Mouse (Mus musculus): Measurements from ENCODE around the gene Lgi1. TPM values are rescaled to one million over a fixed set of nuclear protein-coding genes. Genes with fewer than 3 reads are reported as not detected.

Gene Lgi1
- total RNA-seq, 2 experiments from 2014 or later, result 2.0 to 2.6 TPM

DNA sequence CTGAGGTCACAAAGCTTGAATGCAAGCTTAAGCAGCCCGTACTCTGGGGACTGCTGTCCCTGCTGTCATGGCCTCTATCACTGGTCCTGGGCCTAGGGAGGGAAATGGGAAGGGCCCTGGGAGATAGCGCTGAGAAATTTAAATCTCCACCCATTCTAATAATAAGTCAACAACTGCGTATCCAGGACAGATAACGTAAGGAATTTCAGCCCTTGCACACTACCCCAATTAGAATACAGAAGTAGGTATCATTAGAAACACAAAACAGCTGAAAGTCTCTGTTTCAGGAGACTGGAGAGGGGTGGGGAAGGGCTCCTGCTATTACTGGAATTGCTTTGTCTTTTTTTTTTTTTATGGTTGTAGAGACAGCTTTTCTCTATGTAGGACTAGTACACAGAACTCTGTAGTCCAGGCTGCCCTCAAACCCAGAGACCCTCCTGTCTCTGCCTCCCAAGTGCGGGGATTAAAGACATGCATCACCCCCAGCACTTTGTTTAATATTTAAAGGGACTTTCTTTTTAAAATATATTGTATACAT, 56.4 kb downstream of the Lgi1 start:
- no peak for DNase-seq
- intact Hi-C loops (cut with DNase I; ENCODE audit: low total_unique reads), result loop anchor here (10.0 kb wide), 1 partner anchor 66 kb away; no protein-coding TSS in a partner anchor

GRCm38 (mm10) chr19:38323726-38324125, 59.4 kb downstream of the Lgi1 start:
- DNase-seq, result no peak
- intact Hi-C loops (cut with DNase I; ENCODE audit: low total_unique reads), result loop anchor here (10.0 kb wide), 1 partner anchor 69 kb away; no protein-coding TSS in a partner anchor

- intact Hi-C loops (cut with DNase I; ENCODE audit: low total_unique reads), result loop anchor here (10.0 kb wide), 1 partner anchor 70 kb away; no protein-coding TSS in a partner anchor
- no peak for DNase-seq
These were observed 60.1 kb downstream of the Lgi1 start for GRCm38 (mm10) chr19:38324147-38325028.

GRCm38 (mm10) chr19:38325029-38325398, 60.7 kb downstream of the Lgi1 start:
- no peak for DNase-seq
- intact Hi-C loops (cut with DNase I; ENCODE audit: low total_unique reads), result loop anchor here (10.0 kb wide), 1 partner anchor 70 kb away; no protein-coding TSS in a partner anchor

- no peak for DNase-seq
- intact Hi-C loops (cut with DNase I; ENCODE audit: low total_unique reads), result loop anchor here (10.0 kb wide), 1 partner anchor 71 kb away; no protein-coding TSS in a partner anchor
These were observed 61.5 kb downstream of the Lgi1 start for GRCm38 (mm10) chr19:38325854-38326253.

DNA sequence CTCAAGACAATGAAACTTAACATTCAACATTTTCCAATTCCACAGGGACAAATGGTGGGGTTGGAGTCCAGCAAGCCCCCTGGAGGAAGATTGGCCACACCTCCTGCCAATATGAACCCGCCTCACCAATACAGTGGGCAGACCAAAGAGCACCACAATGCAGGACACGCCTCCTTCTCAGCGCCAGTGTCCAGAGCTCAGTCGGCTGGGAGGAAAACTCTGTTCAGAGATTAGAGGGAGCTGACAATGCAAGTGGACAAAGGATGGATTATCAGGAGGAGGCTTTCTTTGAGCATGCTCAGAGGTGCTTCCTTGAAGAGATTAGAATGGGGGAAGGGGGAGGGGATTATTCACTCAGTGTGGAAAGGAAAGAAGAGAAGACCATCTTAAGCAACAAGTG, 62.7 kb downstream of the Lgi1 start:
- intact Hi-C loops (cut with DNase I; ENCODE audit: low total_unique reads), result loop anchor here (10.0 kb wide), 1 partner anchor 72 kb away; no protein-coding TSS in a partner anchor
- no peak for DNase-seq

DNA sequence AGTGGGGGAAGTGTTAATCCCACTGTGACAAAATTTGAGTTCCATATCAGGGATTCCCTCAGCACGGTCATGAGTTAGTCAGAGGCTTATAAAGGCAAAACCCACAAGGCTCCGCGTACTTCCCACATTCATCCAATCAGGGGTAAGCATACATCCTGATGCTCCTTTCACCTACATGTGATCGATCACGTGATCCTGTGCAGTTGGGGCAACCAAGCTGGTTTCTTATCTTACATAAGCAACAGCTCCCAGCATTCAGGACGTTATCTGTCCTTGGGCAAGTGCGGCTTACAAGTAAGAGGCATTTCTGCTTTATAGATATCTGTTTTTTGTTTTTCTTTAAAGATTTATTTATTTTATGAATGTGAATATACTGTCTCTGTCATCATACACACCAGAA, 63.7 kb downstream of the Lgi1 start:
- intact Hi-C loops (cut with DNase I; ENCODE audit: low total_unique reads), result loop anchor here (10.0 kb wide), 1 partner anchor 73 kb away; no protein-coding TSS in a partner anchor
- DNase-seq, result no peak

DNA sequence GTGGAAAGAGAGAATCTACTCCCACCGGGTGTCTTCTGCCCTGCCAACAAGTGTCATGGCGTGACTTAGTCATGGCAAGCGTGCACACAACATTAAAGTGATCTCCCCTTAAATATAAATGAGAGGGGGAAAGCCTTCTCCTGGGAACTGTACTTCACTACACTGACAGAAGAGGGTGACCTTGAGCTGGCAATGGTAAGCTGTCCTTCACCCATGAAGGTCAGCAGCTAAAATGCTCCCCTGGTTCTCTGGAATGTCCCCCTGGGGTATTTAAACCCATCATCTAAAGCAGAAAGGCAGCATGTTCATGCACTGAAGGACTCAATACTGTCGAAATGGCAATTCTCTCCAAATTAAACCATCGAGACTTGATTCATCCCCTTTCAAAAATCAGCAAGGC, 64.9 kb downstream of the Lgi1 start:
- DNase-seq, result no peak

GRCm38 (mm10) chr19:38331072-38331471, 66.7 kb downstream of the Lgi1 start:
- intact Hi-C loops (cut with DNase I; ENCODE audit: low total_unique reads), result no loop called here
- DNase-seq, result no peak

More for the DNA sequence above, 64.9 kb downstream of the Lgi1 start:
- intact Hi-C loops (cut with DNase I; ENCODE audit: low total_unique reads), result loop anchor here (10.0 kb wide), 1 partner anchor 74 kb away; no protein-coding TSS in a partner anchor

- intact Hi-C loops (cut with DNase I; ENCODE audit: low total_unique reads), result no loop called here
- no peak for DNase-seq
These were observed 67.9 kb downstream of the Lgi1 start for GRCm38 (mm10) chr19:38332245-38332644.

- intact Hi-C loops (cut with DNase I; ENCODE audit: low total_unique reads), result no loop called here
- no peak for DNase-seq
These were observed 68.5 kb downstream of the Lgi1 start for GRCm38 (mm10) chr19:38332820-38333219.

GRCm38 (mm10) chr19:38336553-38336952, 72.2 kb downstream of the Lgi1 start:
- intact Hi-C loops (cut with DNase I; ENCODE audit: low total_unique reads), result no loop called here
- no peak for DNase-seq

- intact Hi-C loops (cut with DNase I; ENCODE audit: low total_unique reads), result no loop called here
- no peak for DNase-seq
These were observed 73.0 kb downstream of the Lgi1 start for GRCm38 (mm10) chr19:38337332-38337731.

DNA sequence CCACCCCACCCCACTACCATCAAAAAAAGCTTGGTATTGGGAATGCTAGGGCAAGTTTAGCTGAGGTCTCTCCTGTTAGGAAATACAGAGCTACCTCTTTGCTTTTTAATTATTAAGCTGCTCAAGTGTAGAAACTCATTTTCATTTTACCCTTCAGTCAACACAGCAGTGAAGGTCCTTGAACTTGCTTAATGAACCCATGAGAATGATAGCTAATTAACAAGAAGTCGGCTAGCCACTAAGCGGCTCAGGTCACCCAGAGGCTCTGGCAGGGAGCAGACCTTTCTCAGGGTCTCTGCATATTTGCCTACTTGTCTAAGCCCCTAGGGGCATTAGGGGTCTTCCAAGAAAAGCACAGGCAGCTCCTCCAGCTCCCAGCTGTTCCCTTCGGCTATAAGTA, 75.4 kb downstream of the Lgi1 start:
- intact Hi-C loops (cut with DNase I; ENCODE audit: low total_unique reads), result no loop called here
- no peak for DNase-seq

- DNase-seq, result no peak
- intact Hi-C loops (cut with DNase I; ENCODE audit: low total_unique reads), result no loop called here
These were observed 78.9 kb downstream of the Lgi1 start for GRCm38 (mm10) chr19:38343246-38343645.

DNA sequence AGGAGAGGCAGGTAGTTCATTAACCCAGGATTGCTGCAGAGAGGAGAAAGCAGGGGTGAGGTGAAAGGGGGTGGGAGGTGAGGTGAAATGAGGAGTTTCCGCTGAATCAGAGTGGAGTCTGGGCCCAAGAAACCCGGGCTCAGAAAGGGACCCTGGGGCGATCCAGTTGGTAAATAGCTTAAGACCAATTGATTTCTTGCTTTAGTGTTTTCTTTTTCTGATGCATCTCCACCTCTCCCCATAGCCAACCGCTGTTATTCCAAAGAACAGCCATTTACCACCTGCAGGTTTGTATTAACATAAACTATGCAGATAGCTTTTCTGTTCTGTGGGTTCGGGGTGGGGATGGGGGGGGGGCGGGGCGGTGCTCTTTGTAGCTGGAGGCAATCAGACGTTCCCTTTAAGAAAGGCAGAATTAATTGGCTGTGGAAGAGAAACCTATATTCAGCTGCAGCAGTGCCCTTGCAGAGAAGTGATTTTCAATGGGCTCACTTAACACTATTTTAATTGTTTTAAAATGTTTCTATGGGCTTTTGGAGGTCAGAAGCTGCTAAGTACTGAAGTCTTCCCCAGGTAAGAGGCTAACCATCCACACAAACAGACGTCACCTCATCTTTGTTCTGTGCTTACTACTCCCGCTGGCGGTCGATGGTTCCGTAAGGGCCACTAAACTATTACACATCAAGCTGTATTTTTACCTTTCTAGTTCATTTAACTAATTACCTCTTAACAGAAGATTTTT, 84.1 kb downstream of the Lgi1 start:
- no peak for DNase-seq
- intact Hi-C loops (cut with DNase I; ENCODE audit: low total_unique reads), result no loop called here

GRCm38 (mm10) chr19:38349013-38349341, 84.6 kb downstream of the Lgi1 start:
- intact Hi-C loops (cut with DNase I; ENCODE audit: low total_unique reads), result no loop called here
- DNase-seq, result no peak

DNA sequence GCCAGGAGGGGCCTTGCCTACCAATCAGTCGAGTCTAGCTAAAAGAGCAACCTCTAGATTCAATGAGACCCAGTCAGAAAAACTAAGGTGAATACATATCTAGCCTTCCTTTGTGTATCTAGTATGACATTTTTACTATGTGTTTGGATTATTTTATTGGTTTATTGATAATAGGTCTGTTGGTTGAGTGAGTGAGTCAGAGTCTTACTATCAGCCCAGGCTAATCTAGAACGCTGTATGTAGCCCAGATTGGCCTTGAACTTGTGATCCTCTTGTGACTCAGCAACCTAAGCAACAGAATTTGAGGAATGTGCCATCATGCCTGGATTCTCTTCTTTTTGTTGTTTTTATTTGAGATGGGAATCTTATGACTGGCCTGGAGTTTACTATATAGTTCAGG, 86.9 kb downstream of the Lgi1 start:
- no peak for DNase-seq
- intact Hi-C loops (cut with DNase I; ENCODE audit: low total_unique reads), result loop anchor here (5.0 kb wide), 1 partner anchor 99 kb away; no protein-coding TSS in a partner anchor

DNA sequence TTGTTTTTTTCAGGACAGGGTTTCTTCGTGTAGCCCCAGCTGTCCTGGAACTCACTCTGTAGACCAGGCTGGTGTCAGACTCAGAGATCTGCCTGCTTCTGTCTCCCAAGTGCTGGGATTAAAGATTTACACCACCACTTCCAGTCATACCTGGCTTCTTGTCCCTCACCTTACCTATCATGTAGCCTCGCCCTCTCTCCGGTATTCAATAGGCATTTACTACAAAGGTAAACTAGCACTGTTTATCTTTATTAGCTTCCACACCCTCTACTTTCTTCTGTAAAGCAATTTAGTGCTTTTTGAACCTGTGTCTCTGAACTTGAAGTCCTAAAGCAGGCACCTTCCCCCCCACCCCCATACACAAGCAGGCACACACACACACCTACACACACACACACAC, 87.4 kb downstream of the Lgi1 start:
- DNase-seq, result no peak

More for the DNA sequence above, 87.4 kb downstream of the Lgi1 start:
- intact Hi-C loops (cut with DNase I; ENCODE audit: low total_unique reads), result loop anchor here (5.0 kb wide), 1 partner anchor 99 kb away; no protein-coding TSS in a partner anchor

Measured in gastrocnemius, postnatal 14 days (tissue).